Mouse (Mus musculus) fat pad, adult 2 months (tissue): ENCODE results near the gene Iqsec2.
"Not testable (repeated sequence)": the region's sequence is repeated elsewhere in the genome, so short reads cannot be mapped to it uniquely, and the experiment has no call there.

ENCODE experiments used
- DNase-seq: peaks from one replicate; pipeline ENCODE4 v3.0.0-alpha.2; 2011; ENCODE audit warnings: low read depth, low spot score; ENCODE audit errors: extremely low read depth

Gene Iqsec2

DNA sequence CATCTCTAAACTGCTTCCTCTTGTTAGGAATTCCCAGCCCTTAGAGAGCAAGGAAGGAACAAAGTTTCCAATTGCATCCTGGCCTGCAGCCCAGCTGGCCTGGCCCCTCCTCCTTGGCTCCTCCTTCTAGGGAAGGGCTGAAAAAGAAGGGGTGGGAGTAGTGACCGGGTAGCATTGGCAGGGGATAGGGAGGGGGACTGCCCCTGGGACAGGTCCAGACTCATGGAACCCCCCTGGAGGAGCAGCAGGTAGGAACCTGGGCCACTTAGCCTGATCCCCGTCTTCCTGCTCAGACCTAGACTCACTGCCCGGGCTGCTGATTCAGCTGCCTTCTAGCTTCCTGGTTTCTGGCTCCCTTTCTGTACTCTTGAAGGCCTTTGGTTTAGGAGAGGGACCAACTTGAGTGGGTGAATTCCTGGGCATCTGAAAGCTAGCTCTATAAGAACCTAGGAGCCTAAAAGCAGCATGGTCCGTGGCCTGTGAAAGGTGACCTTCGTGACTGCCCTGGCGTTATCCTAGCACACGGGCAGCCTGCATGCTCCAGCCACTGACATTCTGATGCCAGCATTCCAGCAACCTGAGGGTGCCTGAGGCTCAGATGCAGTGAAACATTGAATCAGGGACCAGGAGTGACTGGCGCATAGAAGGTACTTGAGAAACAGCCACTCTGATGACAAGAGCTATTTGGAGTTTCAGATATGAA is 34.9 kb downstream of the Iqsec2 start:
- no peak for DNase-seq

DNA sequence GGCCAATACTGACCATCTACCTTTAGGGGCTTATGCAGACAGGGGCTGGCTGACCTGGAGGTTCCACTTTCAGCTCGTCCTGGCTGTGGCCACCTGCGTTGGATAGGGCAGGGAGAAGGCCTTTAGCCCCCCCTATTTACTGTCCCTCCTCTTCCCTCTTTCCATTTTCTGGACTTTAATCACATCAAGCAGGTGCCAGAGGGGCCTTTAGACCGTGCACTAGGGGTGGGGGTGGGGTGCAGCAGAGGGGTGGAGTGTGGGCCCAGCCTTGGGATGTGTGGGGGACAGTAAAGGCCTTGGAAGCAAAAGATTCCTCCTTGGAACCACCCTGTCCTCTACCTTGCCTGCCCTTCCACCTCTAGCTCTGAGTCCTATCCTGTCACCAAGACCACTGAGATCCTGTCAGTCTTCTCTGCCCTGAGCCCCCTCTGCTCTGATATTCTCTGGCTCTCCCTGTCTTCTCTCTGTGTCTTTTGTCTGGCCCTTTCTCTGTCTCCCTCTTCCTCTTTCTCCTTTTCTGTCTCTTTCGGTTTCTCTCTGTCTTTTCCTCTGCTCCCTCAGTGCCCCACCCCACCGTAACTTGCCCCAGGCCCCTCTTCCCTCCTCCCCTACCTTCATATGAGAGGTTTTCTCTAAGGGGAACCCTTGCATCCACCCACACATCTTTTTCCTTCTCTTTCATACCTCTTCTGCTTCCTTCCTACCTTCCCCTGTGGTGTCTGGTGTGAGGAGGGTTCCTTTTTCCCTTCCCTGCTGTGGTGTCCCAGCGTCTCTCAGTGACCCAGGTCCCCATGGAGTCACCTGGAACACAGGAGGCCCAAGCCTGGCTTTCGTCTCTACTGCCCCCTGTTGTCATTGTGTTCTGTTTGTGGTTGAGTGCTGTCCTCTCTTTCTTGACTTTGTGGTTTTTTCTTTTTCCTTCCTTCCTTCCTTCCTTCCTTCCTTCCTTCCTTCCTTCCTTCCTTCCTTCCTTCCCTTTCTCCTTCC is 35.9 kb downstream of the Iqsec2 start:
- DNase-seq, result no peak

- no peak for DNase-seq
These were observed 43.1 kb downstream of the Iqsec2 start for GRCm38 (mm10) chrX:152187151-152187550.

GRCm38 (mm10) chrX:152191266-152191665 is 47.2 kb downstream of the Iqsec2 start:
- no peak for DNase-seq

DNA sequence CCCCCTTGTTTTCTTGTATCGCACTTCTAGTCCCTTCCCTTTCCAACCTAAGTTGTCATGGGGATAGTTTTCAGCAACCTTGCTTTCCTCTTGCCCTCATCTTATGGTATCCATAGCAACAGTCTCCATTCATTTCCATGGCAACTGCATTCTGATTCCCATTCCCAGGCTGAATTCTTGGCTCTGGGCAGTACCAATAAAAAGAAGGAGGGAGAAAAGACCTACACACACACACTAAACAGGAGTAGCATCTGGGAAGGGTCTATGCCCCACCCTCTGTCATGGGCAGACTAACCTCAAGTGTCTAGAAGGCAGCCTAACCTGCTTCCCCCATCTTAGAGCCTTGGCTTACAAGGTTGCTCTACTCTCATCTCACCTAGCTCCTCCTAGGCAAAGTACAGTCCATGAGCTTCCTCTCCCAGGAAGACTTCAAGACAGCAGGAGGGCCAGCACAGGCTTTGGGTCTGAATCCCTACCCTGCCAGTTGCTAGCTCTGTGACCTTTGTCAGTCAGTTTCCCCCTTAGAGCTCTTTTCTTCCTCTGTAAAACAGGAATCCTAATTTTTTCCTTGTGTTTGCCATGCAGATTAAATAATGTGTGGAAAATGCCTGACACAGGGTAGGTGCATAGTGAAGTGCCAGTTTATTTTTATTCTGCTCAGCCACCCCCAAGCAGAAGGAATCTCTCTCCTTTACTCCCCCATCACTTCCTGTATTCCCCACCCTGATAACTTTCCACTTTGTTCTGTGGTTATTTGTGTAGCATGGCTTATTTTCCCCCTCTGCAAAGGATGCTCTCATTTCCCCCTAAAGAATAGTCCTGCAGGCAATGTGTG is 54.0 kb downstream of the Iqsec2 start:
- no peak for DNase-seq

- DNase-seq, result no peak
These were observed 57.8 kb downstream of the Iqsec2 start for GRCm38 (mm10) chrX:152201737-152202421.

DNA sequence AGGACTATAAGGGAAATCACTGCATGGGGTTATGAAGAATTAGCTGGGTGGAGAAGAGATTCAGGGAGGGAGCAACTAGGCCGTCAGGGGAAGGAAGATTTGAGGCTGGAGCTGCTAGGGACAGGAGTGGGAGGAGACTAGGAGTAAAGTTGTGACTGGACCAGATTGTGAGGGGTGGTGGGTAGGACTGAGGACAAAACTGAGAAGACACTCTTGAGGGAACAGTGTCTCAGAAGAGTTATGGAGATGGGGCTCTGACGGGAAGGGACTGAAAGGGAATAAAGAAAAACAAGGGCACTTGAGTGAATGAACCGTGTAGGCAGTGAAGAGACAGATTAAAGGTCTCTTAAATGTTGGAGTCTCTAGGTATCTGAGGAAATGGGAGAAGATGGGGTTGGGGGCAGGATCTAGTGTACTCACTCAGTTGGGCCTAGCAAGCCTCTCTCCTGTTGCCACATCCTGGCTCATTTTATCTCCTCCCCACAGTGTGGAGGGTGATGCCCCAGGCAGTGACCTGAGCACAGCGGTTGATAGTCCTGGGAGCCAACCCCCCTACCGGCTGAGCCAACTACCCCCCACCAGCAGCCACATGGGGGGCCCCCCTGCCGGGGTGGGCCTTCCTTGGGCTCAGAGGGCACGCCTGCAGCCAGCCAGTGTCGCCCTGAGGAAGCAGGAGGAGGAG is 58.5 kb downstream of the Iqsec2 start:
- DNase-seq, result no peak

GRCm38 (mm10) chrX:152203247-152203646 is 59.2 kb downstream of the Iqsec2 start:
- no peak for DNase-seq

GRCm38 (mm10) chrX:152205486-152205885 is 61.4 kb downstream of the Iqsec2 start:
- DNase-seq, result no peak

- no peak for DNase-seq
These were observed 70.6 kb downstream of the Iqsec2 start for GRCm38 (mm10) chrX:152214703-152215102.

DNA sequence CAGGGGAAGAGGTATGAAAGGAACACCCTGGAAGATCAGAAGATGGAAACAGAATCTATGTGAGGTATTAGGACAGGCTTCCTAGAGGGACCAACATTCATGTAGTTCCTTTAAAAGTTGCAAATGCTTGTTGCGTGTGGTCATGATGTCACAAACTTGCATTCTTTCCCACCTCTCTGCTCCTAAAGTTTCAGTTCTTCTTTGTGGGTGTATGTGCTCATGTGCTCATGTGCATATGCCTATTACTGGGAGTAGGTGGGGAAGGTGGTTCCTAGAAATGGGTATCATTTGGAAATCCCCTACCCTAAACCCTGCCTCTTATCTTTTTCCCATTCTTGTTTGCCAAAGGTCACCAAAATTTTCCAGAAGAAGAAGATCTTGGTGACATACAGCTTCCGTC is 74.5 kb downstream of the Iqsec2 start:
- no peak for DNase-seq

GRCm38 (mm10) chrX:152221721-152222120 is 77.7 kb downstream of the Iqsec2 start:
- no peak for DNase-seq

- DNase-seq, result no peak
These were observed 78.2 kb downstream of the Iqsec2 start for GRCm38 (mm10) chrX:152222226-152222625.

GRCm38 (mm10) chrX:152223313-152223712 is 79.2 kb downstream of the Iqsec2 start:
- DNase-seq, result no peak

- no peak for DNase-seq
These were observed 80.2 kb downstream of the Iqsec2 start for GRCm38 (mm10) chrX:152224280-152224679.

DNA sequence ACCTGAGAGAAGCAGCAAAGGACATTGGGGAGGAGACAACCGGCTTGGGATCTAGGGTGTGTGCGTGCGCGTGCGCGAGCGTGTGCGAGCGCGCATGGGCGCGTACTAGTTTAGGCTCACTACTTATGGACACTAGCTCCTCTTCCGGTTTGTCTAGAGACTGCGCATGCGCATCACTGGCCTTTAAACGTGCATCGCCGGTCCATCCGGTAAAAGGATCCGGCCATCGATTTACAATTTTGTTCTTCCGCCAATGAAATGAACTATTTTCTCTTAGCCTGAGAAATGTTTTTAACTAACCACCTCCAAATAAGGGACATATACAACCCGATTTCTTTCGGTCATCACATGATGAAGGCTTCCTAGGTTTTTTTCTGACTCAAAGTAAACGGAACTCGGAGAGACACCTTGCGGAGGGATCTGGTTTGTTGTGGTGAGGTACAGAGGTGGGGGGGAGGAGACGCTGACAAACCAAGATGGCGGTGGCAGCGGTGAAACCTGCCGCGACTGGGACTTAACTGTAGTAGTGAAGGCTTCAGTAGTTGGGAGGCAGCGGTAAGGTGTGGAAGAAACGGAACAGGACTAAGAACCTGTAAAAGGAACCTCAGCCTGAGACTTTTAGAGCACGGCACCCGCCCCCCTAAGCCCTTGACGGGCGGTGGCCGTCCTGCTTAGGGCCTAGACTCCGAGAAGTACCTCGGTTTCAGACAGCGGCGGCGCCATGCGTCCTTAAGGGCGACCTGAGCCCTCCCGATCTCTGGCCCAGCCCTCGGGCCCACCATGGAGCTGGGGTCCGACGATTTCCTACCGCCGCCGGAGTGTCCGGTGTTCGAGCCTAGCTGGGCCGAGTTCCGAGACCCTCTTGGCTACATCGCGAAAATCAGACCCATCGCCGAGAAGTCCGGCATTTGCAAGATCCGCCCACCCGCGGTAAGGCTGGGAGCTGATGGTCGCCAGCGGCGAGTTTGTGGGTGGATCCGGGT is 89.0 kb downstream of the Iqsec2 start, which contains the start of gene Kdm5c:
TSS of gene Kdm5c (plus strand) at position 240 of the 983 bp plus-strand sequence.
- peak; percentile 82 for DNase-seq

- no peak for DNase-seq
These were observed 90.1 kb downstream of the Iqsec2 start for GRCm38 (mm10) chrX:152234125-152234524.

DNA sequence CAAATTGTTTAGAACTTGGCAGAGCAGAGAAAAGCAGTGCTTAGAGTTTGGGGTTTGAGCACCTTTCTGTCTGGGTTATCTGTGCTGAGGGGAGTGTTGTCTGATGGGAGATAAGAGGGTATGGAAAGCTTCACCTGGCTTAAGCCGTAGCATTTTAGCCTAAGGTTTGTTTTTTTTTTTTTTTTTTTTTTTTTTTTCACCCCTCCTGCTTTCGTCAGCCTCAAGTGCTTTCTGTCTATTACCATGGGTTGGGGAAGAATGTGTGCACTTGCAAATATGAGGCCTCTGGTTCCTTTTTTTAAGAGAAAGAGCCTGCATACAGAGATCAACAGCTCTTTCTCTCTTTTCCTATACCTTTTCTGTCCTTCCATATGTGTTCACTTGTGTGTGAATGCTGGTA is 91.7 kb downstream of the Iqsec2 start:
- no peak for DNase-seq

GRCm38 (mm10) chrX:152243140-152243539 is 99.1 kb downstream of the Iqsec2 start:
- DNase-seq, result not testable (repeated sequence)
